Mouse (Mus musculus) thymus, adult 18-20 months (tissue): ENCODE data around the gene Kif5a.

Source experiments
- DNase-seq, 2 experiments: peaks; one replicate each; pipeline ENCODE4 v3.0.0; 2022; ENCODE audit warnings: mixed read lengths in 2 of 2

Gene Kif5a

GRCm38 (mm10) chr10:127288800-127289572 lies 25.8 kb upstream of the Kif5a start, which contains the start of gene Mbd6:
Gene Mbd6 (minus strand): TSS chr10:127289018.
- peak; percentile 81 to 83 for DNase-seq

- DNase-seq = peak; percentile 54 to 67
These were observed 25.2 kb upstream of the Kif5a start for GRCm38 (mm10) chr10:127288328-127288799.

- DNase-seq = no peak
These were observed 24.8 kb upstream of the Kif5a start for GRCm38 (mm10) chr10:127287936-127288293.

GRCm38 (mm10) chr10:127287271-127287935 lies 24.3 kb upstream of the Kif5a start:
- no peak for DNase-seq

- no peak for DNase-seq
These were observed 23.6 kb upstream of the Kif5a start for GRCm38 (mm10) chr10:127286730-127287129.

GRCm38 (mm10) chr10:127286194-127286593 lies 23.0 kb upstream of the Kif5a start:
- no peak for DNase-seq

- DNase-seq = no peak
These were observed 22.5 kb upstream of the Kif5a start for GRCm38 (mm10) chr10:127285644-127286043.

GRCm38 (mm10) chr10:127284724-127285500 lies 21.8 kb upstream of the Kif5a start:
- no peak for DNase-seq

- no peak for DNase-seq
These were observed 21.0 kb upstream of the Kif5a start for GRCm38 (mm10) chr10:127284105-127284622.

GRCm38 (mm10) chr10:127282620-127283215 lies 19.6 kb upstream of the Kif5a start:
- no peak for DNase-seq

GRCm38 (mm10) chr10:127281316-127281715 lies 18.2 kb upstream of the Kif5a start:
- DNase-seq = no peak

- no peak for DNase-seq
These were observed 16.6 kb upstream of the Kif5a start for GRCm38 (mm10) chr10:127279730-127280129.

- no peak for DNase-seq
These were observed 11.3 kb upstream of the Kif5a start for GRCm38 (mm10) chr10:127274261-127275022.

GRCm38 (mm10) chr10:127272371-127272770 lies 9.2 kb upstream of the Kif5a start:
- DNase-seq = no peak

GRCm38 (mm10) chr10:127269884-127270283 lies 6.7 kb upstream of the Kif5a start:
- no peak for DNase-seq

- no peak for DNase-seq
These were observed 5.9 kb upstream of the Kif5a start for GRCm38 (mm10) chr10:127269036-127269435.

- no peak for DNase-seq
These were observed 5.3 kb upstream of the Kif5a start for GRCm38 (mm10) chr10:127268401-127268800.

- DNase-seq = no peak
These were observed 4.2 kb upstream of the Kif5a start for GRCm38 (mm10) chr10:127267318-127267717.

GRCm38 (mm10) chr10:127266112-127267091 lies 3.3 kb upstream of the Kif5a start, which contains the start of gene Dctn2:
Gene Dctn2 (plus strand): TSS chr10:127266368.
- DNase-seq = peak; percentile 84 to 88

GRCm38 (mm10) chr10:127265727-127266111 lies 2.6 kb upstream of the Kif5a start:
- DNase-seq = no peak

GRCm38 (mm10) chr10:127264971-127265370 lies 1.8 kb upstream of the Kif5a start:
- DNase-seq = no peak
